Mouse (Mus musculus): ENCODE results near the gene Gm21788. TPM values are rescaled to one million over a fixed set of nuclear protein-coding genes. Genes with fewer than 3 reads are reported as not detected.
"Not testable (repeated sequence)": the region's sequence is repeated elsewhere in the genome, so short reads cannot be mapped to it uniquely, and the experiment has no call there.

Gene Gm21788
- not detected in 2 replicates for polyA plus RNA-seq (2015; fragmentation: Nextera tagmentation; extraction: Ambion mirVana)

DNA sequence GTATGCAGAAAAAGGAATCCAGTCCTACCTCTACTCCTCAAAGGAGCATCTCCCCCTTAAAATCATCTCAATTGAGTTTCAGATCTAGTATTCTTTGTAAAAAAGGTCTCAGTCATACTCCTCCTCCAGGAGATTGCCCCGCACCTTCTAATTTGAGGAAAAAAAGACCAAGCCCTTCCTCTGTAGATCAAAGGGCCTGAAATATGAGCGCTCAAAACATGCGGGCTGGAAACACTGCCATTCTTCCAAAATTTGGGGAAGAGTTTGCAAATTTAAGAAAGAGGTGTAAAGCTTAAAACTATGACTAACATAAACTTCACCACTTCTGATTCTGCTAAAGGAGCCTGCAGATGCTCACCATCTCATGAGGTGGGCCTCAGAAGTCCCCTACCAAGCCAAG is at the start of gene Gm21788:
TSS of gene Gm21788 (plus strand) at position 301 of the 400 bp plus-strand sequence.
- H3K27me3 ChIP-seq (replicated peaks; ENCODE audit: control insufficient read depth, insufficient read depth, low read length); H3K9me3 ChIP-seq (ENCODE audit: control insufficient read depth, low read length); H3K27ac ChIP-seq (ENCODE audit: low read length); H3K36me3 ChIP-seq (ENCODE audit: control insufficient read depth, insufficient read depth); H3K9ac ChIP-seq (replicated peaks; ENCODE audit: low read depth, low read length); ATAC-seq; H3K4me3 ChIP-seq (replicated peaks; ENCODE audit: low read length); H3K4me2 ChIP-seq (ENCODE audit: low read length); H3K4me1 ChIP-seq (replicated peaks; ENCODE audit: control insufficient read depth, insufficient read depth, low read length): not testable (repeated sequence)
- no CpG with 5 or more reads among the region's 3 CpGs for WGBS

Other genes starting within 250 kb of the Gm21788 start
- gene Gm21244, start 235.7 kb upstream of the Gm21788 start, polyA plus RNA-seq (2015; fragmentation: Nextera tagmentation; extraction: Ambion mirVana) = not detected in 2 replicates
- not detected in 2 replicates for gene Gm28998, start 151.2 kb upstream of the Gm21788 start, polyA plus RNA-seq (2015; fragmentation: Nextera tagmentation; extraction: Ambion mirVana)
- 0.05 TPM in 1 of 2 replicates, not detected in the other for gene Gm20826, start 233.5 kb downstream of the Gm21788 start, polyA plus RNA-seq (2015; fragmentation: Nextera tagmentation; extraction: Ambion mirVana)